Mouse (Mus musculus) spleen, adult 2 months (tissue): ENCODE measurements around the gene Metap1d.

Experiments used
- CTCF ChIP-seq: fragments of 200-500 bp; IDR thresholded peaks from 2 replicates; pipeline ENCODE4 v1.5.1; 2011; ENCODE audit warnings: mild to moderate bottlenecking, inconsistent platforms; ENCODE audit not compliant: insufficient read depth, insufficient read length, insufficient replicate concordance; ENCODE audit errors: extremely low read depth
- POLR2A ChIP-seq: fragments of 200-500 bp; IDR thresholded peaks from 2 replicates; pipeline ENCODE4 v1.6.1; 2011; ENCODE audit warnings: low read depth, low read length, inconsistent platforms

DNA sequence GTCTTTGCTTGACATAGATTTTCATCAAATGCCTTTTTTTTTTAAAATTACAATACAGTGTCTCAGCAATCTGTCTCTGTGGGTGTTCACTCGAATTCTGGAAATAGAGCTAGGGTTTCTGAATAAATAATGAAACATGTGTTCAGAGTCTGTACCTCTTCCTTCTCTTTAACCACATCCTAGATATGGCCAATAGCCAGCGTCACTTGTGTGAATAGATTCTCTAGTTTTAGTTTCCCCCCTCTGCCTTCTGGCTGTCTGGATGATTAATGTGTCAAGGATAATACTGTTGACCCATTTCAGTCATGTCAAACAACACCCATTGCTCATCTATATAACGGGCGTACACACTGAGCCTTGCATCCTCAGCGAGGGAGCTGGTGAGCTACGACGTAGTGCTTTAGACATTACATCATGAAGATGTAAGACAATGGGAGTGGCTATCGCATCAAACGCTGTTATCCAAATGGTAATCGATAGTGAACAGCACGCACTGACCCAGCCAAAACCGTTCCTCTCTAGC is 40.1 kb downstream of the Metap1d start:
- TF ChIP-seq CTCF (no peak), POLR2A (no peak)
